Mouse (Mus musculus): ENCODE results near the gene Arhgef28.
"Not testable (repeated sequence)": the region's sequence is repeated elsewhere in the genome, so short reads cannot be mapped to it uniquely, and the experiment has no call there.

Arhgef28 gene

DNA sequence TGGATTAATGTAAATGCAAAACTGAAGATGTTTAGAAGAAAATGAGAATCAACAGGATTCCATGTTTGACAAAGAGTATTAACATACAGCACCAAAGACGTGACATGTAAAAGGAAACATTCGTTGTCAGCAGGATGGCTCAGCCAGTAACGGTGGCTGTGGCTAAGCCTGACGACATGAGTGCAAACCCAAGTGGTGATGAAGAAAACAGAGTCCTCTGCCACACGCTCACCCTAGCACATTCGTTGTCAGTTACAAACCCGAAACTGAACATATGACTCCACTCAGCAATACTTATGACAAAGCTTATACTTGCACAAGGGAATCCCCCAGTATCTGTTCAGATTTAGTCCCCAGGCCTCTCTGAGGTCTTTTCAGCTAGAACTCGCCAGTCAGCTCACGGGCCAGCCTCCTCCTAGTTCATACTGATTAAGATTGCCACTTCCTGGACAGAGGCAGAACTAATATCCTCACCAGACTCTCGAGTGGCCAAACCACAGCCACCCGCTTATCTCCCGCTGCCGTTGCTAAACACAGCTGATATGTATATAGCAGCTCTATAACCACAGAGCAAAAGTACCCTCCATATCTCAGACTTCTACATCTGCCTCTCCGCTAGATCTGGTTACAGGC lies 82.0 kb downstream of the Arhgef28 start:
- no peak for DNase-seq (ENCODE audit: low spot score in 2 of 2)

DNA sequence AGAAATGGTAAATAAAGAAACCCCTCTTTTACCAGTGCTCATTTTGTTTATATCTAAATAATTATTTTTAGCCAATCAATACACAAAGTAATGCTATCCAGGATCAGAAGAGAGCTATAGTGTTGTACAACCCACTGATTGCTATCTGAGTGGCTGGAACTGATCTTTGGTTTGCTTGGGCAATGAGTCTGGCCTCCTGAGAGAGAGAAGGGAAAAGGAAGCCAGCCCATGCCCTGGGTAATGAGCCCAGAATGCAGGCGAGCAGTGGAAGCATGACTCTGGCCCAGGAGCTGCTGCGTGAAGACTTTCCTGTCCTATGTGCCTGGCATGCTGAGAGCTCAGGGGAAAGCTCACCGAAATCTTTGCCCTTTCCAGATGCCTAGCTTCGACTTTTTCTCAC lies 83.5 kb downstream of the Arhgef28 start:
- DNase-seq (ENCODE audit: low spot score in 2 of 2) = peak in 1 of 2 experiments; percentile 29

DNA sequence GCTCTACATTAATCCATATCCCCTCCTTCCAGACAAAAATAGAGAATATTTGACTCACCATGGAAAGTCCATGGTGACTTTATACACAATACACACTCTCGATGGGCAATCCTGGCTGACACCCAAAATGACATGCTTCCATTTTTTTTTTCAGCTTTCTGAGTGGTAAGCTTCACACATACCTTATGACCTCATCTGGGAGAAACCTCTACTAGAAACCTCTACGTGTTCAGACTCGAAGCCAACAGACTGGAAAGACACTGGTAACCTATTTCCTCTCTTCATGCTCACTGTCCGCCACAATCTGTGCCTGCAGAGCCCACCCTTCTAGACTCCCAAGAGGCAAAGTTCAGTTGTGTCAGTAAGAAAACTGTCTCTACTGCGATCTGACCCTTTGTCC lies 84.2 kb downstream of the Arhgef28 start:
- no peak for DNase-seq (ENCODE audit: low spot score in 2 of 2)

DNA sequence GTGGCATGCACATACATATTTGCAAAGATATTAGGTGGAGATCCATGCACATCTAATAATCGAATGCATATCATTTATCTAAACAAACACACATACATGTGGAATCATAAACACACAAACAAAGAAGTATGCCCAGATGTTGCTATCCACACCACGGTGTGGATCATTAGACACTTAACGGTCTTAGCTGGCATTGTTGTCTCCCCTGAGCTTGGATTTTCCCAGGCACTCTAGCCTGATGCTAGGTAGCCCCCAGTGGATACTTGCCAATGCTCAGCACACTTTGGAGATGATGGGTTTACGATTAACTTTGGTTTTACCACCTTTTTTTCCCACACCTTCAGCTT lies 85.1 kb downstream of the Arhgef28 start:
- no peak for DNase-seq (ENCODE audit: low spot score in 2 of 2)

DNA sequence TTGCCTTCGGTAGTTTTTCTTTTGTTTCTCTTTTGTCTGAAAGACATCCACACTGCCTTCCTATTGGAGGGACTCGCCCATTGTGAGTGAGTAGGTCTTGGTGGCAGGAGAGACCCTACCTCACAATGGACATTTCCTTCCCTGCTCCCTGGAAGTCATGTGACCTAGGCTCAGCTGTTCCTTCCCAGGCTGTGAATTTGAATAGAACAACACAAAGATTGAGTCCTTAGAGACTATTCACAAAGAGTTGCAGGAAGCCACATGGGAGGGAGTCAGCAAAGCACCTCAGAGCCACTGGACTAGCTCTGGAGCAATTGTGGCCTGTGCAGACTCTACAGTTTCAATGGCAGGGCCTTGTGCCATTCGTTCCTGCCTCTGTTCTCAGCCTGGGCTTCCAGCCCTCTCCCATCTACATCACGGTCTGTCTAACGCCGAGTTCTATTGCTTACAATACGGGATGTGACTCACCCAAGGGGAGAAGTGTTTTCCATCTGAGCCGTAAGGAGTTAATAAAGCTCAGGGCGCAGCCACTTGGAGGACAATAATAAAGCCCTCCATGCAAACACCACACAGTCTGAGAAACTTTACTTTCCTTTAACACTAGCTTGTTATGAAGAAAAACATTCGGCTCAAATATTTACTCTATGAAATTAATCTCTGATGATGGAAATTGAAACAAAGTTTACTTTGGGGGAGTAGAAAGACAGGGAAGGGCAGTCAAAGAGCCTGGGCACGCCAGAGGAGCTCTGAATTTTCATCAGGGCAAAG lies 85.7 kb downstream of the Arhgef28 start:
- DNase-seq (ENCODE audit: low spot score in 2 of 2) = no peak

DNA sequence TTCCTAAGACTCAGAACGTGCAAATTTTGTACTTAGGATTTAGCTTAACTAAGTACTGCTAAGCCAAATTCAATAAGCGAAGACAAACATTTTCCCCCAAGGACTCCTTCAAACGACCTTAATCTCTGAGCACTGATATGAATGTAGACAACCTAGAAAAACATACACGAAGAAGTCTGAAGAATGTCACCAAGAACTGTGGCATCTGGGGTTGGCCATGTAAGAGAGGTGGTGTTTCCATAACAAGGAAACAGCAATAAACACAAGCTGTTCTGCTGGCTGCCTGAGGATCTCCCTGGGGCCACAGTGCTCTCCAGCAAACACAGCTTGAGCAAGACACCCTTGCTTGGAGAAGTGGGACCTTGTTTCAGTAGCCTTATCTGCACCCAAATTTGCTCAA lies 87.9 kb downstream of the Arhgef28 start:
- no peak for DNase-seq (ENCODE audit: low spot score in 2 of 2)

DNA sequence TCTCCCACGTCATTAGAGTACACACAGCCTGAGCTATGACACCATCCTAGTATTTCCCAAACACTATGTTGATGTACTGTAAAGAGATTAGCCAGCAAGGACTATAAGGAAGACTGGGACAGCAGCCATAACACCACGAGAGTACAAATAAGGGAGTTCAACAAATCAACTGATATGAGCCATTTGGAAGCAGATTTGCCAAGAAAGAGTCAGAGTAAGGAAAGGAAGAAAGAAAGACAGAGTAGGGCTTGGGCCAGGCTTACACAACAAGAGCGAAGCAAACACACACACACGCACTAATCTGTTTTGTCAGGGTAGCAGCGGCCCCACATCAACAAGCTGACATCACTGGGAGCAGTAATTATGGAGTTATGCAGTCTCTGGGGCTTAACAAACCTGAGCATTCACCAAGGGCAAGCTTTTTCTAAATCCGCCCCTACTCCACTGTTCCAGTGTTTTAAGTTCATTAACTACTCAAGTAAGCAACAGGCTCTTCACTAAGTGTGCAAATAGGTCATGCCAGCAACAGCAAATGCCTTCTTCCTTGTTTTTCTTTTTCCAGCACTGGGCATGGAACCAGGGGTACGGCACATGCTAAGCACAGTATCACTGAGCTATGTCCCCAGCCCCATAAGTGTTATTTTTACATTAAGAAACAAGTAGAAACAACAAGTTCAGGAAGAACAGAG lies 88.5 kb downstream of the Arhgef28 start:
- DNase-seq (ENCODE audit: low spot score in 2 of 2) = no peak

DNA sequence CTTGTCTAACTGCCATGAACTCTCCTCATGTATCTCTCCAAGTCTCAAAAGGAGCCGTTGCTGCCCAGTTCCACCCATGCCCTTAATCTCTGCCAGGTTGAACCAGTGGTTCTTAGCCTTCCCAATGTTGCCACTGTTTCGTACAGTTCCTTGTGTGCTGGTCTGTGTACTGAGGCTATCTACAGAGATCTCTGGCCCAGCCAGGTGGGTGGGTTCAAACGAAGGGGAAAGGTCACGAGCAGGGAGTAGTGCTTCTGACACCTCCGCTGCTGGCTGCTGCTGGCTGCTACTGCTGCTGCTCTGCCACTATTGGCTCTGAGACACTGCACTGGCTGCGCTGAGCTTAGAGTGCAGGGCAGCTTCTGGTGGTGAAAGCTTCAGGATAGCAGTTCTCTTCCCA lies 90.6 kb downstream of the Arhgef28 start:
- peak; percentile 39 to 57 for DNase-seq (ENCODE audit: low spot score in 2 of 2)

DNA sequence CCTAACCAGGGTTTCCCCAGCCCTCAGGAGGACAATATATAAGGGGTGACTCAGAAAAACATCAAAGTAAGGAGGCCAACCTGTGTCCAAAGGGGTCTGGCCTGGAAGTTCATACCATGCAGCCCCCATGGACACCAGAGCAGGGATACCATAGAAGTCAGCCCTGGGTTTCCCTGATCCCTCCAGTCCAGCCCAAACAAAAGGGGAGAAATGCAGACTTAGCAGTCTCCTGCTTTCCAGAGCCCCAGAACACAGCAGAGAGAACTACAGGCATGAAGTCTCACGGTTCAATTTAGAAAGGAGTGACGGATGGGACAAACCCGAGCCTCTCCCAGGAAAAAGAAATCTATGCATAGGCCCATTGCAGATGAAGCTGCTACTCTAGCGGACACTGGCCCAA lies 91.2 kb downstream of the Arhgef28 start:
- DNase-seq (ENCODE audit: low spot score in 2 of 2) = no peak

DNA sequence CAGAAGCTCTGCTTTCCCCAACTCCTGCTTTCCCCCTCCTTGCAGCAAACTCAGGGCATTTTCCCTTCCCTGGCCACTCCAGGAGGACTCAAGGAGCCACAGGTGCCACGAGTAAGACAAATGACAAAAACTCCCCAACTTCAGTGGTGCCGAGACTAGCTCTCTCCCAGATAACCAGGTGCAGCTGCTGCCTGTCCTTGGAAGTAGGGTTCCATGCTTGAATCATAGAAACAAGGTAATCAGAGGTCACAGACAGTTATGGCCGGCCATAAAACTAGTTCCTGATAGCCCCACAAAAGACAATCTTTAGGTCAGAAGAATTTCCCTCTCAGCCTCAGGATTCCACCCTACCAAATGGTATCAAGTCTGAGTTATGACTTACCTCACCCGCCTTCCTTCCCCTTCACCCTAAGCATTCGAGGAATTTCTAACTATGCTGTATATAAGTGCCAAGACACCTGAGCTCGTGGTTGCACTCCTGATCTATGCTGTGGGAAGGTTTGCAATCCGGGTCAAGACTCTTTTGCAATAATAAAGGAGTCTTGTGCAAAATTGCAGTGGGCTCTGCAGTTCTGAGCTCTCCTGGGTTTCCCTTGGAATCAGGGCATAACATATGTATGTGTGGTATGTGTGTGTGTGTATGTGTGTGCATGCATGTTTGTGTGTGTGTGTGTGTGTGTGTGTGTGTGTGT lies 93.3 kb downstream of the Arhgef28 start:
- DNase-seq (ENCODE audit: low spot score in 2 of 2) = no peak

DNA sequence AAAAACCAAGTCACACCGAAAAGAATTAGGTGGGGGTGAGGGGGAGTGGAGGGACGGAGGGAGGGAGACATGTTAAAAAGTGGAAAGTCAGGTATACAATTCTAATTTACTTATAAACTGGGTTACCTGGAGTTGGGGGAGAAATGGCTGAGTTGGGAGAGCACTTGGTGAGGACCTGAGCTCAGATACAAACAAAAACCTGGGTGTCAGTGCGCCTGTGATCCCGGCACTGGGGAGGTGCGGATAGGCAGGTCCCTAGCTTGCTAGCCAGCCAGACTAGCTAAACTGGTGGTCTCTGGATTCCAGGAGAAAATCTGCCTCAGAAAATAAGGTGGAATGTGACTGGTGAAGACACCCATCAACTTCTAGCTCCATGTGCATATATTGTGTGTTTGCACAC lies 94.7 kb downstream of the Arhgef28 start:
- DNase-seq (ENCODE audit: low spot score in 2 of 2) = no peak

DNA sequence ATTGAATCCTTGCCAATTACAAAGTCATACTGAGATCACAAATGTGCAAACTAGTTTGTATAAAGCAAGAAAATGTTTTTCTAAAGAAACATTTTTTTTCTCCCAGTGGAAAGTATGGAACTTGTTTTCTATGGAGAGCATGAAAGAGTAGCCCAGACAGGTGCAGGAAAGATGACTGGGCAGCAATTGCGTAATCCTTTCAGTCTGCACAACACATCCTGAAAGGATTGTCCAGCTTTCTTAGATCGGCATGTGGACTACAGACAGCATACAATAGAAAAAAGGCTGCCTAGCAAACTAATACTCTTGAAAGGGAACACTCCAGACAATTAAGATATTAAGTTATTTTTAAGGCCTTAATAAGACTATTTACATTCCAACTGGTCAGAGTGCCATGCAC lies 95.2 kb downstream of the Arhgef28 start:
- DNase-seq (ENCODE audit: low spot score in 2 of 2) = no peak

DNA sequence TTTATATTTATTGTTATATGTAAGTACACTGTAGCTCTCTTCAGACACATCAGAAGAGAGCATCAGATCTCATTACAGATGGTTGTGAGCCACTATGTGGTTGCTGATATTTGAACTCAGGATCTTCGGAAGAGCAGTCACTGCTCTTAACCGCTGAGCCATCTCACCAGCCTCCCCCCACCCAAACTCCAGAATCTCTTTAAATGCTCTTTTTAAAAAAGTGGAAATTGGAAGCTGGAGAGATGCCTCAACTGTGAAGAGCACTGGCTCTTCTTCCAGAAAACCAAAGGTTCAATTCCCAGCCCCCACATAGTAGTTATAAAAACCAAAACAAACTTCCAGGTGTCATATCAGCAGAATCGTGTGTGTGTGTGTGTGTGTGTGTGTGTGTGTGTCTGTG lies 97.8 kb downstream of the Arhgef28 start:
- DNase-seq (ENCODE audit: low spot score in 2 of 2) = not testable (repeated sequence)

DNA sequence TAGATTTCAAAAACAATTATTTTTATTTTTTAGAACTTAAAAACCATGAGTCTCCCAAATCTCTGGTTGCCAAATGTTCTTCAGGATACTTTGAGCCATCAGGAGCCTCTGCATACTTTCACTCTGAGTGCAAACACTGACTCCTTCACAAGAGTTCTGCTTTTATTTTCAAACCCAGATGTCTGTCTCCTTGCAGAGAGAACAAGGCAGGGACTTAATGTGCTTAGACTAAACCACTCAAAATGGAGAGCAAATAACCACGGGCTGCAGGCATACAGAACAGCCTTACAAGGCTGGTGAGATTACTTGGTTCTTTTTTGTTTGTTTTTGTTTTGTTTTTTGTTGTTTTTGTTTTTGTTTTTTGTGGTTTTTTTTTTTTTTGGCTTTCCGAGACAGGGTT lies 98.6 kb downstream of the Arhgef28 start:
- DNase-seq (ENCODE audit: low spot score in 2 of 2) = no peak

DNA sequence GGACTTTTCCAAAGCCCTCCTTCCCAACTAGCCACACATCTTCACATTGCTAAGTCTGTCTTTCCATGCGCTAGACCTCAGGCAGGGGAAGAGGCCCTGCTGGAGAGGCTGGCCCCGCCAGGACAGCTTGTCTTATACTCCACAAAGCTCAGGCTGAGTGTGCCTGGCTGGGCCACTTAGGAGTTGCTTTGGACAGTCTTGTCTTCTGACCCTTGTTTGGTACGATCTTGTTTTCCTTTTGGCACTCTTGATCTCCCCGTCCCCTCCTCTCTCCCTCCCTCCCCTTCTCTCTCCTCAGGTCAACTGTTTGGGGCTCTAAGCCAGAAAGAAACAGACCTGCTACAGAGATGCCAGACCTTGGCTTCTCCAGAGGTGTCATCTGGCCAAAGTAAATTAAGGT lies 110.3 kb downstream of the Arhgef28 start:
- no peak for DNase-seq (ENCODE audit: low spot score in 2 of 2)

DNA sequence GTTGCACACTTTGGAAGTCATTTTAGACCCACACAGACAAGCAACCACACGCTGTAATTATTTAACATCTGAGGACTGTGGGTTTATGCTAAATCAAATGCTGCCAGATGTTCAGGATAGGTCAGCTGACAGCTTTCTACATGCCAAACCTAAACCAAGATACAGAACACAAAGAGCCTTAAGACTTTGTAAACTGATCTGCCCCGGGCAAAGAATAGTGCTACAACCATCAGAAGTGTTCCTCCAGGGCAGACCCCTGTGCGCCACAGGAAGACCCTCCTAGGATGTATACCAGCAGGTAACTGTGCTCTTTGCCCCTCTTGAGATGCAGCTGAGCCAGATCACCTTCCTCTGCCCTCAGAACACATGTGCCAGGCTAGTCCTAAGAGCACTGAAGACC lies 111.9 kb downstream of the Arhgef28 start:
- no peak for DNase-seq (ENCODE audit: low spot score in 2 of 2)

DNA sequence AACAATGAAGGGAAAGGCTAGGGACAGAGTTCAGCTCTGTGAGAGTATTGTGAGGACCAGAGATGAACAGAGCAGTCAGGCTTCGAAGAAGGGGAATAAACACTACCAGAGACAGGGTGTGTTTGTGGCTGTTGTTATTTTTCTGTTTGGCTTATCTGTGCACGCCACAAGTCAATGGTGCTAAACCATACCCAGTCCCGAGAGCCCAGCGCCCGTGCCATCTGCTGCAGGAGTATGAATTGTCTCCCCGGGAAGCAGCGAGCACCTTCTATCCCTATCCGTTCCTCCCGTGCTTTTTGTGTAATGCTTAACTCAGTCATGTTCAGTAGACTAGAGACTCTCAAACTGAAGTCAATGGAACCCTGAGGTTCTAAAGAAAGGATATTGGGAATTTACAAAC lies 112.8 kb downstream of the Arhgef28 start:
- DNase-seq (ENCODE audit: low spot score in 2 of 2) = no peak

DNA sequence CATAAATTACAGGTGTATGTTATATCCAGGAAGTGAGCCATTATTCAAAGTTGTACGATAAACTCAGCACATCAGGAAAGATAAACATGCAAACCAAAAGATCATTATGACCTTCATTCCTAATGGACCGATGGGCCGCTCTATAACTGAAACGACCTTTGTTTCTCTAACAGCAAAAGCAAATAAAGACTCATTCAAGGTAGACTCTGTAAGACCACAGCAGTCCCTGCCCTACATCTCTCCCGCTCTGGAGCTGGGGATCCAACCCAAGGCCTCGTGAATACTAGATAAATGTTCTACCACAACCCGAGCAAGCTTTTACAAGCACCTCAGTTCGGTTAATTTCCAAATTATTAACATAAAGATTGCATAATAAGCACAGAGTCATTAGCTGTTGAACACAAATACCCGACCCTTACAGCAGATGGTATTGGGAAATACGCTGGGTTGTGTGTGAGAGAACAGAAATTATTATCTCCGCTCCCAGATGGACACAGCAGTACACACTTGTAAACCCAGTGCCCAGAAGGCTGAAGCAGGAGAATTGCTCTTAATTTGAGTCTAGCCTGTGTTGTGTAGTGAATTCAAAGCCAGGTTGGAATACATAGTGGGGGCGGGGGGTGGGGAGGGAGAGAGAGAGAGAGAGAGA lies 113.8 kb downstream of the Arhgef28 start:
- DNase-seq (ENCODE audit: low spot score in 2 of 2) = no peak

DNA sequence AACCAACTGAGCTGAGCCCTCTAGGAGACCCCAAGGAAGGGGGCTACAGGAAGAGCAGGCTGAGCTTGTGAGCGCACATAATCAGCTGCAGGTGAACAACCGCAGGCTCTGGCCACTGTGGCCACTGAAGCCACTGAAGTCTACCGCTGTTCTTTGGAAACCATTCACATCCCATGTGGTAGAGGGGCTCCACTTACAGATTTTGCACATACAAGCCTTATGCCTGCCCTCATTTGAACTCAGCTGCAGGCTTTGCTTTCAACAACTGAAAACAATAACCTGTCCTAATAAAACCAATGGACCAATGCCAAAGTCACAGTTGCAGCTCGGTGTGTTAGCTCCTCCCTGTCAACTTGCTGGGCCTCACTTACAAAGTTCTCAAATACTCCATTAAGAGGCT lies 126.6 kb downstream of the Arhgef28 start:
- no peak for DNase-seq (ENCODE audit: low spot score in 2 of 2)

DNA sequence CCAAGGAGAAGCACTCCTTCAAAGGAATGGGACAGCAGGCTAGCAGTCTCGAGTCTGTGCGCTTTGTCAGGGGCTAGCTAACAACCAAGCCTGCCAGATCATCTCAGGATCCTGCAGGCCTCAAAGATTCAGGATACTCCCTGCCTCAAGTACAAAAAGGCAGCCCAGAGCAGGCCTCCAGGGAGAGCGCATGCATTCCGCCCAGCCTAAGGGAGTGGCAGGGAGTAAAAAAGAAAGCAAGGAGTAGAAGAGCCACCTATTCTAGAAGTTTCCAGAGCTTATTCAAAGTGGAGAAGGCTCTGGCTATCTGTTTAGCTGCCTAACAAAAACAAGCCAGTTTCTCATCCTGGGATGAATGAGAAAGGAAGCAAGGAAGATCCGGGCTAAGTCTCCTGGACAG lies 128.0 kb downstream of the Arhgef28 start:
- DNase-seq (ENCODE audit: low spot score in 2 of 2) = no peak

DNA sequence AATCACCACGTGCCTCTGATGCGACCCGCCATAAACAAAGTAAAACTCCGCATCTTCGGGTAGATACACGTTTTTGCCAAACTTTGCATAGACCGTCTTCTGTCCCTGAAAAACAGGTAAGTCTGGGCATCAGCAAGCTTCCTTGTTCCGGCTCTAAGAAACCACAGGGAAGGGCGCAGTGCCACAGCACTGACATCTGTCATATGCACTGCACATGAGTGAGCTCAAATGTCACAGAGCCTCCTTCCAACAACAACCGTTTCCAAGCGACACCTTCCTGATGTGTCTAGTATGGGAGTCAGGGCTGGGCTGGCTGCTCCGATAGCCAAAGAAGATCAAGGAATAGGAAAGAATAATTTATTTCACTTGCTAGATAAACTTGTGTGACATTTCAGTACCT lies 129.0 kb downstream of the Arhgef28 start:
- DNase-seq (ENCODE audit: low spot score in 2 of 2) = no peak

DNA sequence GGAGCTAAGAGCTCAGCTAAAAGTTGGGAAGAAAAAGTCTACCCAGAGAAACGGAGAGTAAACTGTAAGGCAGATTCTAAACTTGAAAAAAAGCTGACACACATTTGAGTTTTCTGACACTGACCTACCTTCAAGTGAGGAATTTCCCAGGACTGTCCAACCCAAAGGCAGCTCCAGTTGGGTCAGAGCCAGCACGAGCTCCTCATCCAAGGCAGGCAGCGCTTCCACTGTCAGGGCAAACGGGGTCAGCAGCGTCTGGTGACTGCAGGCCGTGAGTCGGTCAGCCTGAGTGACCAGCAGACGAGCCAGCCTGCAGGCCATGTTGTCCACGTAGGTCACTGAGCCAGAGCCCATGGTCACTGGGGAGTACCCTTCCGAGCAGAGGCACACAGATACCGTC lies 131.4 kb downstream of the Arhgef28 start:
- DNase-seq (ENCODE audit: low spot score in 2 of 2) = peak in 1 of 2 experiments; percentile 18

All from urinary bladder, postnatal 36 days (tissue).